Mouse (Mus musculus): Measurements from ENCODE around the gene Lgals7.

The Lgals7 gene

GRCm38 (mm10) chr7:28829821-28830220 is 33.8 kb upstream of the Lgals7 start:
- DNase-seq (ENCODE audit: low read depth in 1 of 2, low spot score in 2 of 2): no peak

DNA sequence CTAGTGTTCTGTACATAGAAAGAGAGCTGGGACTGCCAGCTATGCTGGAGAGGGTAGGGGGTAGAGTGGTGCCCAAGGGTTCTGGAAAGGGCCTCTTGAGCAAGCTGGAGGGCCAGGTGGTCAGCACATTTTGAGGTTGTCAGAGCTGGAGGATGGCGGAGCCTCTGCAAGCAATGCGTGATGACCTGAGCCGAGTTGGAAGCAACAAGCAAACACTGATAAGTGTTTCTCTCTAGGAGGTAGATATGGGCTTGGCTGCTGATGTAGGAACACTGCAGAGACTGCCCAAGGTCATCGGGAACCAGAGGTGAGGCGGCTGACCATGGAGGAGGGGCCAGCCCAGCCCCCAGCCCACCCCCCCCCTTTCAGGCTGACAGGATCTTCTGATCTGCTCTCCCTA is 32.7 kb upstream of the Lgals7 start:
- no peak for DNase-seq (ENCODE audit: low read depth in 1 of 2, low spot score in 2 of 2)

DNA sequence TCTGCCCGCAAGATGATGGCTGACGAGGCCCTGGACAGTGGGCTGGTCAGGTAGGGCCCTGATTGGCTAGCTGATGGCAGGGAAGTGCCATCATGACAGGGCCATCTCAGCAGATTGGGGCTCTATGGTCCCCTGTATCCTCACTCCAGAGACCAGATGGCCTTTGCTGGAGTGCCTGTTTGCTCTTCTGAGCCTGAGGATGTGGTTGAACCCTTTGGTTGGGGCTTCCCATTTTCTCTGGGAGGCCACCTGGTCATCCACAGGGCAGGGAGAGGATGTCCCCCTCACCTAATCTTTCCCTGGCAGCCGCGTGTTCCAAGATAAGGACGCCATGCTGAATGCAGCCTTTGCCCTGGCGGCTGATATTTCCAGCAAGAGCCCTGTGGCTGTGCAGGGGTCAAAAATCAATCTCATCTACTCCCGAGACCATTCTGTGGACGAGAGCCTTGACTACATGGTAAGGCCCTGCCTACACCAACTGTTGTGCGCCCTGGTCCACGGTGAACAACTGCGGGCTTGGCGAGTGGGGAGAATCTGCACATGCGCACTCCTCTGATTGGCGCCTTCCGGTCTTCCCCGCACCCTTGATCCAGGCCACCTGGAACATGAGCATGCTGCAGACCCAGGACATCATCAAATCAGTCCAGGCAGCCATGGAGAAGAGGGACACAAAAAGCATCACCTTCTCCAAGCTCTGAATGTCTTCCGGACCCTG is 32.1 kb upstream of the Lgals7 start:
- DNase-seq (ENCODE audit: low read depth in 1 of 2, low spot score in 2 of 2): no peak

- DNase-seq (ENCODE audit: low read depth in 1 of 2, low spot score in 2 of 2): no peak
Measured at GRCm38 (mm10) chr7:28832137-28832536, 31.5 kb upstream of the Lgals7 start.

DNA sequence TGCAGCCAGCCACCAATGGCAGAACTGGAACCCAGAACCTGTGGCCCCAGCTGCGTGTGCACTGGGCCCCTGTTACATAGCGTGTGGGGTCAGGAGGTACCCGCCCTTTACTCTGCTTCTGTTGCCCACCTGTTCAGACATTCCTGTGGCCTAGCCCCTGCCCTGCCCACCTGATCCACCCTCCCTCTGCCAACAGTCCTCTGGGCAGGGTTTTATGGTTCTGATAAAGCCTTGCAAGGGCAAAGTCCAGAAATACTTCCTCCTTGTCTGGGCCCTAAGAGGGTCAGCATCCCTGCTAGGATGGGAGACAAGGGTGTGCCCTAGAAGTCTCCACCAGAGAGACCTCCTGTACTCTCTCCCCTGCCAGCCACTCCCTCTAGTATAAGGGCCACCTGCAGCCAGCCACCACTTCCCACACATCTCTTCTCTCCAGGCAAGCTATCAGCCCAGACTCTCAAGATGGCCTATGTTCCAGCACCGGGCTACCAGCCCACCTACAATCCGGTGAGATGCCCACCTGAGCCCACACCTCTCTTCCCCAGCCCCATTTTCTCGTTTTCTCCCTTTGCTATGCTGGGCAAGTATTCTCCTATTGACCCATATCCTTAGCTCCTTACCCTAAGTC is 29.8 kb upstream of the Lgals7 start, which contains the start of gene Lgals4:
Gene Lgals4, plus strand, starts transcription at position 132 of the 625 bp plus-strand sequence.
- DNase-seq (ENCODE audit: low read depth in 1 of 2, low spot score in 2 of 2): no peak

GRCm38 (mm10) chr7:28836936-28837335 is 26.7 kb upstream of the Lgals7 start:
- DNase-seq (ENCODE audit: low read depth in 1 of 2, low spot score in 2 of 2): no peak

- DNase-seq (ENCODE audit: low read depth in 1 of 2, low spot score in 2 of 2): no peak
Measured at GRCm38 (mm10) chr7:28838331-28838730, 25.3 kb upstream of the Lgals7 start.

- no peak for DNase-seq (ENCODE audit: low read depth in 1 of 2, low spot score in 2 of 2)
Measured at GRCm38 (mm10) chr7:28847273-28847672, 16.4 kb upstream of the Lgals7 start.

GRCm38 (mm10) chr7:28849700-28850236 is 13.9 kb upstream of the Lgals7 start:
- DNase-seq (ENCODE audit: low read depth in 1 of 2, low spot score in 2 of 2): no peak

- no peak for DNase-seq (ENCODE audit: low read depth in 1 of 2, low spot score in 2 of 2)
Measured at GRCm38 (mm10) chr7:28850642-28851041, 13.0 kb upstream of the Lgals7 start.

GRCm38 (mm10) chr7:28859953-28860352 is 3.7 kb upstream of the Lgals7 start:
- DNase-seq (ENCODE audit: low read depth in 1 of 2, low spot score in 2 of 2): no peak

- no peak for DNase-seq (ENCODE audit: low read depth in 1 of 2, low spot score in 2 of 2)
Measured at GRCm38 (mm10) chr7:28860898-28861297, 2.8 kb upstream of the Lgals7 start.

DNA sequence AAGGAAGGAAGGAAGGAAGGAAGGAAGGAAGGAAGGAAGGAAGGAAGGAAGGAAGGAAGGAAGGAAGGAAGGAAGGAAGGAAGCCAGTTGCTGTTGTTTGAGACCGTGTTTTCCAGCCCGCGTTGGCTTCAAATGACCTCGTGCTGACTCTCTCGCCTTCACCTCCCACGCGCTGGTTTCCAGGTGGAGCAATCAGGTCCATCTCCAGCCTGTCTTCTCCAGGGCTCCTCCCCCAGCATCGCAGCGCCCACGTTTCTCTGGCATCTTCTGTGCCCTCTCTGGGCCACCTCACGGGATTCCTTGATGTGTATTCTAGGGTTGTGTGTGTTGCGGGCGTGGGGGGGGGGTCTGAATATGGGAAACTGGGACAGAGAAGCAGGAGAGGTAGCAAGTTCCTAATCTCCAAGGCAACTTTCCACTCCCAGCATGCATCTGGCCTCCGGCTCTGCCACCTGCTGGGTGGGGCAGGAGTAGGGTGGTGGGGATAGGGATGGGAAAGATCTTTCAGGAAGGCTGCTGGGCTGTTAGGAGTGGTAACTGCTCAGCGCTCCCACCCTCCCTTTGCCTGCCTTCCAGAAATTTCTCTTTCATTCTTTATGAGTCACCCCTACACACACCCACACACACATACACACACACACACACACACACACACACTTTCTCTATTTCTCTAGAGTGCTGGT is 695 bp upstream of the Lgals7 start:
- no peak for DNase-seq (ENCODE audit: low read depth in 1 of 2, low spot score in 2 of 2)

DNA sequence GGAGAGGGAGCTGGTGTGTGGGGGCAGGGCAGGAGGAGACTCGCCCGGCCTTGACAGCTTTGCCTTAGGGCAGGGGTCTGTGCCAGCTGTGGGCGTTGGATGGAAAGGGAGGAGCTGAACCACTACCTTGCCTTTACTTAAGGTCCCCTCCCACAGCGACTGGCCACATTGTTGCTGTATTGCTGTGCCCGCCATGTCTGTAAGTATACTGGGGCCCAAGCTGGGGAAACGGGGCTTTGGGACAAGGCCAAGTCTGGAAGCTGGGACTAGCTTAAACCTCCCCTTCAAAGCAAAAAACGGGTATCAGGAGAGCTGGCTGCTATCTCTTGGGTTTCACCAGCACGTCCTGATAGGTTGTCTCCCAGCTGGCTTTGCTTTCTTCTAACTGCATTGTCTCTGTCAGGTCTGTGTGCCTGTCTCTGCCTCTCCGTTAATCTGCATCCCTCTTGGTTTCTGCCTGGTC is 666 bp downstream of the Lgals7 start:
- no peak for DNase-seq (ENCODE audit: low read depth in 1 of 2, low spot score in 2 of 2)

DNA sequence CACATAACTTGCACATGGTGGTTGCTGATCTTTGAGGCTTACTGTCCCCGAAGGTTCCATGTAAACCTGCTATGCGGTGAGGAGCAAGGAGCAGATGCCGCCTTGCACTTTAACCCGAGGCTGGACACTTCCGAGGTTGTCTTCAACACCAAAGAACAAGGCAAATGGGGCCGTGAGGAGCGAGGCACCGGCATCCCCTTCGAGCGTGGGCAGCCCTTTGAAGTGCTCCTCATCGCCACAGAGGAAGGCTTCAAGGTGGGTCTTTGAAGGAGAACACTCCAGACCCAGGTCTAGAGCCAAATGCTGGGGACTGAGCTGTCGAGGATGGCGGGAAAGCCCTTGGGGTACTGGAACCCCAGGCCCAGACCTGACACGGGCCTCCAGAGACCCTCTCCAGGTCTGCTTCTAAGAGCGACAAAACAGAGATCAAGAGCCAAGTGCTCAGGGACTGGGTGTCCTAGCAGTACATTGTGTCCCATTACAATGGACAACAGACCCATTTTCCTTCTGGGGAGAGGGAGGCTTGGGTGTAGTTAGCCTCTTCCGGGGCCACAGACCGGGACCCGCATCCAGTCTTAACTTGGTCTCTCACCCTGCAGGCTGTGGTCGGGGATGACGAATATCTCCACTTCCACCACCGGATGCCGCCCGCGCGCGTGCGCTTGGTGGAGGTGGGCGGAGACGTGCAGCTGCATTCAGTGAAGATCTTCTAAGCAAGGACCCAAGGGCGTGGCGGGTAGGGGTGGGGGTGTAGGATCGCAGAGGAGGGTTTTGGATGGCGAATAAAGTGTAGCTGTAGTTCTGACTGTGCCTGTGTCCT is 2.0 kb downstream of the Lgals7 start:
- peak; percentile 45 to 72 for DNase-seq (ENCODE audit: low read depth in 1 of 2, low spot score in 2 of 2)

DNA sequence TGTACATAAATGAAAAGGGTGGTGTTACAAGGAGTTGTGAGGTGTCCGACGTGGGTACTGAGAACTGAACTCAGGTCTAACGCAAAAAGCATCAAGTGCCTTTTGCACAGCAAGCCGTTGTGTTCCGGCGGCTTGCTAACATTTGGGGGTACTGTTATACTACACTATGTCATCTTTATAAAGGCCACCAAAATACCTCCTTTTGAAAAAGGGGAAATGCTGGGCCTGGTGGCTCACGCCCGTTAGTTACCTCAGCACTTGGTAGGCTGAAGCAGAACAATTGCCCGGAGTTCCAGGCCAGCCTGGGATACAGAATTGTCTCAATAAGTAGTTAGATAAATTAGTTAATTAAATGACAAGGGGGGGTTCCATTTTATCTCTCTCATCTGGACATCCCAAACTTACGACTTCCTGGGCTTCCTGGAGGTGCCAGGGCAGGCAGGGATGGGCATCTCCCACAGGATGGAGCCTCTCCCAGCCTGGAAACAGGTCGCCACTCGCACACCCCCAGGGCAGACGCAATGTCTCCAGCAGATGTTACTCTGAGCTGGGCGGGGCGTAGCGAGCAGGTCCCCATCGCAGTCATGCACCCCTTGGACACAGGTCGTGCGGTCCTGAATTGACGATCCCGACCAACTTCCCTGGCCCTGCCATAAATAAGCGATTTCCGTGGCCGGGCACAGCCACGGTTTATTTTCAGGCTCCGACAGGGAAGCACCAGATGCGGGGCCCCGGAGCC is 3.3 kb downstream of the Lgals7 start:
- DNase-seq (ENCODE audit: low read depth in 1 of 2, low spot score in 2 of 2): no peak

DNA sequence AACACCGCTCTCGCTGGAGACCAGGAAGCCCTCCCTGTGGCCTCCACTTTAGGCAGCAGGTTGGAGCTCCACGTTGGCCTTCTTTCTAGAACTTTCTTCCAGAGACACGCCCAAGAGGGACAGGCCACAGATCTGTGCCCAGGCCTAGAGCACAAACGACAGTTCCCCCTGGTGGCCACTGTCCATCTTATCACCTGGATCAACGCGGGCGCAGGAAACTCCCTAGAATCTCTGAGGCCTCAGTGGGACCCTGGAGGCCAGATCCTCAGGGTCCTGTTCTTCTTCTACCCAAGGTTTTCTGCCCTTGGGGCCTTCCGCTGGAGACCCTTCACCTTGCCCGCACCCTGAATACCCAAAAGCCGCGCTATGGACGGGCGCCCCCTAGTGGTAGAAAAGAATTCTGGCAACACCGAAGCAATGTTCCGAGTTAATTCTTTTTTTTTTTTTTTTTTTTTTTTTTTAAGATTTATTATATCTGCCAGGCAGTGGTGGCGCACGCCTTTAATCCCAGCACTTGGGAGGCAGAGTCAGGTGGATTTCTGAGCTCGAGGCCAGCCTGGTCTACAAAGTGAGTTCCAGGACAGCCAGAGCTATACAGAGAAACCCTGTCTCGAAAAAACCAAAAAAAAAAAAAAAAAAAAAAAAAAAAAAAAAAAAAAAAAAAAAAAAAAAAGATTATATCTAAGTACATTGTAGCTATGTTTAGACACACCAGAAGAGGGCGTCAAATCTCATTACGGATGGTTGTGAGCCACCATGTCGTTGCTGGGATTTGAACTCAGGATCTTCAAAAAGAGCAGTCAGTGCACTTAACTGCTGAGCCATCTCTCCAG is 4.1 kb downstream of the Lgals7 start:
- peak; percentile 17 to 59 for DNase-seq (ENCODE audit: low read depth in 1 of 2, low spot score in 2 of 2)

DNA sequence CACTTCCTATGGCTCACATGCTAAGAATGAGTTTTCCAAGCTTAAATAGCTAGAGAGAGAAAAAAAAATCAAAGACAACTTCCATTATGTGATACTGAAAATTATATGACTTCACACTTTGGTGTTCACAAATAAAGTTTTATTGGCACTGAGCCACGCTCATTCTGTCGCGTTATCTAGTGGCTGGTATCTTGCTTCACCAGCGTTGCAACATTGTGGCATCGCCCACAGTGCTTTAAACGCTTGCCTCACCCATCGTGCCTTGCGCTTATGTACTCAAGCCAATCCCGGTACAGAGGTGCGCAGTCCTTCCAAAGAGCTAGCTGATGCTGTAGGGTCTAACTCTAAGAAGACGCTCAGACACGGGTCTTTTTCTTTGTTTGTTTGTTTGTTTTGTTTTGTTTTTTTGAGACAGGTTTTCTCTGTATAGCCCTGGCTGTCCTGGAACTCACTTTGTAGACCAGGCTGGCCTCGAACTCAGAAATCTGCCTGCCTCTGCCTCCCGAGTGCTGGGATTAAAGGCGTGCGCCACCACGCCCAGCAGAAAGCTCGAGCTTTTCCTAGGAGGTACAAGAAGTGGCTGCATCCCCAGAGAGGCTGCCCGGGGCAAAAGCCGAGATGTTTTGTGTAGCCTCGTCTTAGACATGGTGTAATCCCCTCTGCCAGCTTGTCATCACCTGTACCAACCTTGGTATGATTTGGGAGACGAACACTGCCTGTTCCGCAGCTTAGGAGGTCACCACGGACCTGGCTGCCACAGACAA is 7.4 kb downstream of the Lgals7 start:
- no peak for DNase-seq (ENCODE audit: low read depth in 1 of 2, low spot score in 2 of 2)

DNA sequence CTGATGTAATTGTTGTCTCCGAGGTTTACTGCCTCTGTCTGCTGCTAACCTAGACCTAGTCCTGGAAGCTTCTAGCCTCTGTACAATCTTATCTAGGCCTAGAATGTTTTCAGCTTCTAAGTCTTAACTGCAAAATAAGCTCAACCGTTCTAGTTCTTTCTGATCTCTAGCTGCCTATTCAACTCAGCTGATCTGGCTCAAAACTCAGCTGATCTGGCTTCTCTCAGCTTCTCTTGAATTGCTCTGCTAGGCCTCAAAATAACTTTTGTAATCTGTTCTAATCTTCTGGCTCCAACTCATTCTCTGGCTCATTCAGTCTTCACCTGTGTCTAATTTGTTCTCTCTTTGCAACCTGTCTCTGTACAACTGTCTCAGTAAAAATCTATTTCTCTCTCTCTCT is 10.9 kb downstream of the Lgals7 start:
- DNase-seq (ENCODE audit: low read depth in 1 of 2, low spot score in 2 of 2): no peak
